9 mouse cellular contexts compared by ENCODE assay signal in genomic region chr11:22710596-22710995, GRCm38 (mm10).
DNase-seq lines count a peak whose midpoint lies in the region; ATAC-seq and TF ChIP-seq lines count a peak whose summit lies in the region.
"Had no signal": no experiment of that assay in that cellular context is flagged by ENCODE, and none has a peak within 500 bp of the region (broad histone marks: within the 10 kb centered on the region; RNA-seq: fewer than 3 reads in every experiment).

No protein-coding gene starts in this region.

- no peak overlapping the region for H3K4me3 ChIP-seq in cortical plate, adult 2 months (ENCODE audit: insufficient read depth, low read length)
- H3K4me3 ChIP-seq in liver, adult 2 months (ENCODE audit: insufficient read depth, low read depth, low read length), result no peak overlapping the region
- no peak overlapping the region for H3K4me3 ChIP-seq in neural tube, embryonic 14.5 days (ENCODE audit: low read depth, low read length)
- H3K4me3 ChIP-seq: heart, embryonic 15.5 days had no signal

- peak; percentile 96 for ATAC-seq in neural tube, embryonic 14.5 days (ENCODE audit: low read depth)

- TF ChIP-seq CTCF in cortical plate, adult 2 months (IDR thresholded peaks at IDR 0.05; ENCODE audit: extremely low read depth, insufficient read depth, low read length), result peak; percentile 42
- TF ChIP-seq CTCF in liver, adult 2 months (IDR thresholded peaks at IDR 0.05; ENCODE audit: low read depth, low read length), result peak; percentile 24

- no peaks in the 10 kb centered on the region for H3K4me1 ChIP-seq in cortical plate, adult 2 months (ENCODE audit: control insufficient read depth, insufficient read depth, low read length)
- no peaks in the 10 kb centered on the region for H3K4me1 ChIP-seq in liver, adult 2 months (ENCODE audit: control insufficient read depth, insufficient read depth, low read length)
- no peaks in the 10 kb centered on the region for H3K4me1 ChIP-seq in neural tube, embryonic 14.5 days (ENCODE audit: control insufficient read depth, insufficient read depth, low read length)
- H3K4me1 ChIP-seq: heart, embryonic 15.5 days had no signal

- H3K36me3 ChIP-seq in liver, adult 2 months (ENCODE audit: control insufficient read depth, insufficient read depth, low read length), result no peaks in the 10 kb centered on the region
- no peaks in the 10 kb centered on the region for H3K36me3 ChIP-seq in neural tube, embryonic 14.5 days (ENCODE audit: control insufficient read depth, insufficient read depth, low read length)
- H3K36me3 ChIP-seq: heart, embryonic 15.5 days had no signal

- DNase-seq in adrenal gland, adult (ENCODE audit: inconsistent age in 2 of 2, low spot score in 1 of 2), result peak; percentile 43 to 84
- DNase-seq in adrenal gland, postnatal 25 days, result no peak
- peak; percentile 30 for DNase-seq in layer of hippocampus, adult 9-10 months (ENCODE audit: low spot score)
- DNase-seq in layer of hippocampus, postnatal 10 days (ENCODE audit: low spot score in 2 of 2), result no peak
- DNase-seq in liver, adult 2 months (ENCODE audit: extremely low read depth, low read depth, low spot score), result peak; percentile 58
- no peak for DNase-seq in urinary bladder, postnatal 14 days (ENCODE audit: low spot score)

- no peak overlapping the region for H3K27ac ChIP-seq in cortical plate, adult 2 months (ENCODE audit: insufficient read depth, low read length)
- no peak overlapping the region for H3K27ac ChIP-seq in liver, adult 2 months (replicated peaks; ENCODE audit: insufficient read depth, low read depth, low read length)
- no peak overlapping the region for H3K27ac ChIP-seq in neural tube, embryonic 14.5 days (ENCODE audit: low read depth, low read length)
- H3K27ac ChIP-seq: heart, embryonic 15.5 days had no signal

- H3K9me3 ChIP-seq in neural tube, embryonic 14.5 days (ENCODE audit: control insufficient read depth, low read length), result no peaks in the 10 kb centered on the region
- H3K9me3 ChIP-seq: heart, embryonic 15.5 days had no signal

- H3K79me2 ChIP-seq in liver, adult 2 months (ENCODE audit: control insufficient read depth, insufficient read depth, low read length), result no peaks in the 10 kb centered on the region

- no peak overlapping the region for H3K4me2 ChIP-seq in neural tube, embryonic 14.5 days (ENCODE audit: low read depth, low read length)
- H3K4me2 ChIP-seq: heart, embryonic 15.5 days had no signal

- H3K9ac ChIP-seq in liver, adult 2 months (ENCODE audit: low read depth, low read length), result no peak overlapping the region
- no peak overlapping the region for H3K9ac ChIP-seq in neural tube, embryonic 14.5 days (replicated peaks; ENCODE audit: low read depth, low read length)
- H3K9ac ChIP-seq: heart, embryonic 15.5 days had no signal

- H3K27me3 ChIP-seq in liver, adult 2 months (ENCODE audit: control insufficient read depth, insufficient read depth, low read length), result no peaks in the 10 kb centered on the region
- H3K27me3 ChIP-seq in neural tube, embryonic 14.5 days (ENCODE audit: control insufficient read depth, insufficient read depth, low read length), result no peaks in the 10 kb centered on the region
- H3K27me3 ChIP-seq: heart, embryonic 15.5 days had no signal

- 94% methylated on average over 2 of the region's 2 CpGs for WGBS in liver, adult 2 months
- WGBS in neural tube, embryonic 14.5 days, result 98% methylated on average over 2 of the region's 2 CpGs

- no peak for TF ChIP-seq POLR2A in cortical plate, adult 2 months (IDR thresholded peaks at IDR 0.05; ENCODE audit: extremely low read depth, insufficient read depth, low read length)
- no peak for TF ChIP-seq POLR2A in liver, adult 2 months (IDR thresholded peaks at IDR 0.05; ENCODE audit: extremely low read depth, insufficient read depth, low read length)

Comparison
In these comparisons a context has a peak if more than half of its experiments do, and no peak if none do; other contexts are left out.
1. DNase-seq: peak in adrenal gland, adult (2 of 2), layer of hippocampus, adult 9-10 months (single experiment) and liver, adult 2 months (single experiment); none in adrenal gland, postnatal 25 days (single experiment), layer of hippocampus, postnatal 10 days (0 of 2) and urinary bladder, postnatal 14 days (single experiment).